Mouse (Mus musculus) layer of hippocampus, adult 11-12 months (tissue): ENCODE measurements around the gene Cdkal1.
A peak's percentile ranks its signal among the peaks of the same experiment; 100 is the strongest.

Experiments
- DNase-seq: peaks from one replicate; pipeline ENCODE4 v3.0.0; 2022; ENCODE audit warnings: low spot score

Cdkal1 gene

GRCm38 (mm10) chr13:29855281-29856031 is at the start of gene Cdkal1:
TSS of gene Cdkal1 (minus strand) at chr13:29855674.
- peak; percentile 83 for DNase-seq

DNA sequence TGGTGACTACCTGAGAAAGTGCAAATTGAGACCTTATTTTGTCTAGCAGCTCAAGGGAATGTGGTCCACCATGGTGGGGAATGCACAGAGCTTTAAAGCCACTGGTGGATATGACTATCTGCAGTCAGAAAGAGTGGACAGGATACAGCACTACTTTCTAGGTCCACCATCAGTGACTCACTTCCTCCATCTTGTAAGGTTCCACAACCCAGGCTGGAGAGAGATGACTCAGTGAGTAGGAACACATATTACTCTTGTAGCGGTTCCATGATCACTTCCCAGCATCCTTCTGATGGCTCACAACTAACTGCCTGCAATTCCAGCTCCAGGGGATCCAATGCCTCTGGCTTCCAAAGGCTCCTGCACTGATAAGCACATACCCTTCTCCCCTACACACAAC is 47.9 kb upstream of the Cdkal1 start:
- no peak for DNase-seq

DNA sequence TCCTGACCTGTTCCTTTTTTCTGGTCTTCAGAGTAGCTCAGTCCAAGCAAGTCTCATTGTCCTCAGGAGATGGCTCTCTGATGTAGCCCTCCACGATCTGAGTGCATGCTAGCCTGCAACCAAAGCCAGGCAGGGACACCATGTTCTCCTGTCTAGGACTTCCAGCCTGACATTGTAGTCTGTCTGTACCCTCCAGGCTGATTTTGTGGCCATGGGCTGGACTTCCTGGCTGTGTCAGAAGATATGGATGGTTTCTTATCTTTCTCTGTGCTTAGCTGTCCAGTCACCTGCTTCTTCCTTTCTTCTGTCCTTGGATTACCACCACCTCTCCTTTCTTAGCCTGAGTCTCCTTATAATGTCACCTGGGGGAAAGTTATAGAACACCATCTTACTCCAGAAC is 47.2 kb upstream of the Cdkal1 start:
- no peak for DNase-seq

DNA sequence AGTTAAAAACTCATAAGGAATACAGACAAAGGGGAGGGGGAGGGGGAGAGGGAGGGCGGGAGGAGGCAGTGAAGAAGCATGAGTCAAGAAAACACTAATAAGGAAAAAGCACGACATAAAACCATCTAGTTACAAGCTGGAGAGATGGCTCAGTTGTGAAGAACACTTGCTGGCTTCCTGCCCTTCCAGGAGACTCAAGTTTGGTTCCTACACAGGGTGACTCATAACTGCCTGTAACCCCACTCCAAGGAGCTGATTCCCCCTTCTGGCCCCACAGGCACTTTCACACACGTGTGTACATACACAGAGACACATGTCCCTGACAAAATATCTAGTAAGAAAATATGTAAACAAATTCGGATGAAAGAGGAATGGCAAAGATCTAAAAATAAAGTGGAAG is 46.2 kb upstream of the Cdkal1 start:
- DNase-seq: no peak

- no peak for DNase-seq
These were observed 11.3 kb upstream of the Cdkal1 start for GRCm38 (mm10) chr13:29866780-29867179.

DNA sequence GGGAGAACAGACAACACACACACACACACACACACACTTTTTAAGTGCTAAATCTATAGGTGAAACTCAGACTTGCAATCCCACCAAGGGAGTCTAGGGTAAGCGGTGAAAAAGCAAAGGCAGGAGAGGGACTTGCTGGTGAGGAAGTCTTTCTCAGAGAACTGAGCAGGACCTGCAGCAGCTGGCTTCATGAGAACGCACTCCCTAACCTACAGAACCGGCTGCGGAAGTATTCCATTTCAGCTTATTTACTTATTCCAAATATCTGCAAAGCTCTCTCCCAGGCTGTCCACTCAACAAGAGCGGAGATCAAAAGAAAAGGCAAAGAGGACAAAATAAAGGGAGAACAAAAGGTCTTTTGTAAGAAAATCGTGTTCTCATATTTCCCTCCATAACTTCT is 8.9 kb upstream of the Cdkal1 start:
- DNase-seq: no peak

DNA sequence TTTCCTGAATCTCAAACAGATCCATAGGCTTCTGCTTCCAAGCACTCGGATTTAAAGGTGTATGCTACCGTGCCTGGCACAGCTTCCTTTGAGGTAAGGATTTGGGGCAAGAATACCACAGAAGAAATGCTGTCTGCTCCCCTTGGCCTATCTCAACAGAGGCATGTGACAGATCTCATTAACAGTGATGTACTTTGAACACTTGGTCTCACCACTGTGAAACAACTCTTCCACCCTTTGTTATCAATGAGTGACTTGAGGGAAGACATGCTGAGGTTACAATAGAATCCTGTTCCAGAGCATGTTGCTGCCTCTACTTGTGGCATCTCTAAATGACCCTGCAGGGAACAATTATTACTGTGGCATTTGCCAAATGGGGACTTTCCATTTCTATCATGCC is 4.6 kb upstream of the Cdkal1 start:
- no peak for DNase-seq

DNA sequence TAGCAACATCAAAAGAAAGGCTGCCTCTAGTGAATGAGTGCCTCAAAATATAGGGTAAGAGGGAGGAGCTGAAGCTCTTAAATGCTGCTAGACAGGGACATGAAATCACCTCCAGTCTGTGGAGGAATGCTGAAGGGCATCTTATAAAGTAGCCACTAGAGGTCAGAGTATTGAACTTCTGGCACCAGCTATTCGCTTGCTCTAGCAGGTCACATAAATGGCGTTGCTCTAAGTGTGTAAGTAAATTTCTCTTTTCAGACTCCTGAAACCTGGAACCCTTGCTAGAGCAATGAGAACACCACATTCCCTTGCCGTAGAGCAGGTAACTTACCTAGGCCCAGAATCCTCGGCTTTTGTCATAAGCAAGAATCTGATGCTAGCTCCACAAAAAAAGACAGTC is 2.0 kb upstream of the Cdkal1 start:
- DNase-seq: peak; percentile 29

DNA sequence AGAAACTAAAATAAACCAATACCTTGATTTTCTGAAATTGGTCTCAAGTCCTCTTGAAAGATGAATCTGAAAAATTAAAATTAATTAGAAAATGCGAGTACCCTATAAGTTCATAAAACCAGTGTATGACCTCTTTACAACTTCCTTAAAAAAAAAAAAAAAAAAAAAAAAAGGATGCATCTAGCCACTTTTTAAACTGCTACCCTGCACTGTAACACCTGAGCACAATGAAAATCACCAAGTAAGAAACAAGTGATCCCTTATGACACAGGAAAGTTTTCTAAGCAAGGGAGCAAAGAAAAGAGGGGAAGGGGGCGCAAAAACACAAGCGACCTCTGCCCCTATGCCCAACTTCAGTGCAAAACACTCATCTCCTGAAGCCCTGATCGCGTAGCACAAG is 598 bp downstream of the Cdkal1 start:
- DNase-seq: no peak

DNA sequence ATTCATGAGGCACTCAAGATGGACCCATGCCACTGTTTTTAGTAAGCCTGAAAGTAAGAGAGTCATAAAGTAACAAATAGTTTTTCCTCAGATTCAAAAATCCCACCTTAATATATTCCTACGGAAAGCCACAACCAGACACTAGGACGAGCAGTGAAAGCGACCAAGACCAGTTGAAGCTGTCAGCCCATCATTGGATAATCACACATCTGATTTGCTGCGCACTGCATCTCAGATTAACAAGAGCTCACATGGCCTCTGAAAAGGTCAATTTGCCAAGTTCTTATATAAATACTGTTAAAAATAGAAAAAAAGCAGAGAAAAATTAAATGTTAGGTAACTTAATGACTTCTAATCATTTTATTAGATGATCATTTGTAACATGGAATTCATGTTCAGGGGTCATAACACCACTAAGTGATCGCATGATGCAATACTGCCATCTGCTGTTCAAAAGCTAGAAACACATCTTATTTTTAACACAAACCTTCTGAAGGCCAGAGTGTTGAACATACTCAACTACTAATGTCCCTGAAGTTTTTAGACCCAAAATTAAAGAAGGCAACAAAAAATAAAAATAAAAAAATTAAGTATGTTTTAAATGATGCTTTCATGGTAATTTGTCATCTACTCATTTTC is 16.9 kb downstream of the Cdkal1 start:
- no peak for DNase-seq

- peak; percentile 55 for DNase-seq
These were observed 20.3 kb downstream of the Cdkal1 start for GRCm38 (mm10) chr13:29835170-29835569.

GRCm38 (mm10) chr13:29833751-29834150 is 21.7 kb downstream of the Cdkal1 start:
- DNase-seq: no peak

- DNase-seq: no peak
These were observed 24.3 kb downstream of the Cdkal1 start for GRCm38 (mm10) chr13:29831126-29831525.

DNA sequence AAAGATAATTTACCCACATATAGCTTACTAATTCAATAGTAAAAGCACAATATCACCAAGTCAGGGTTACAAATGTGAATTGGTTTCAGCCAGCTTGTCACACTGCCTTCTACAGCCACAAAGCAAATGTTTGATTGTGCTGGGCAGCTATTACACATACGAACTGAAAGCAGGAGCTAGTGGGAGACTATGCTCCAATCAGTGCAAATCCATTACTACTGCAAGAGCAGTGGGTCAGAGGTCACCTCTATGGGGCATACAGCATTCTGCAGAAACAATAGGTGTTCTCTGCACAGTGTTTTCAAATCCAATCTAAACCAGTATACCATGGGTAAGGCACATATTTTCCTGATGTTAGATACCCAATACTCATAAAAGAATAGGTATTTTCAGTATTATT is 27.4 kb downstream of the Cdkal1 start:
- DNase-seq: no peak

GRCm38 (mm10) chr13:29826469-29826868 is 29.0 kb downstream of the Cdkal1 start:
- DNase-seq: no peak

GRCm38 (mm10) chr13:29826041-29826440 is 29.4 kb downstream of the Cdkal1 start:
- DNase-seq: no peak

GRCm38 (mm10) chr13:29824797-29825196 is 30.7 kb downstream of the Cdkal1 start:
- DNase-seq: no peak

- no peak for DNase-seq
These were observed 31.1 kb downstream of the Cdkal1 start for GRCm38 (mm10) chr13:29824326-29824725.

DNA sequence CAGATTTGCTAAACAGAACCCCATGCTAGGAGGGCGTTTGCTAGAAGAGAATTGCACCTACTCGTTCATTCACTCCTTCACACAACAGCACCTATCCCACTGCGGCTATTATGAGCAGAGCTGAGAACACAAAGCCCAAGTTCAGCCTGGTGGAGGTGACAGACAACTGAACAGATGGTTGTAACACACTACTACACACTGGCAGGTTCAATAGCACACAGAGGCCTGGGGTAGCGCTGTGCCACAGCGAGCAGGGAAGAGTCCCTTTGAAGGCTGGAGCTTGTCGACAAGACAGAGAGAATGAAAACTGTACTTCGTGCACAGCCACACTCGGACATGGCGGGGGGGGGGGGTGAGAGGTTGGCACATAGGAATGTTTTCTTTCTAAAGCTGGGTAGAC is 31.6 kb downstream of the Cdkal1 start:
- peak; percentile 55 for DNase-seq

DNA sequence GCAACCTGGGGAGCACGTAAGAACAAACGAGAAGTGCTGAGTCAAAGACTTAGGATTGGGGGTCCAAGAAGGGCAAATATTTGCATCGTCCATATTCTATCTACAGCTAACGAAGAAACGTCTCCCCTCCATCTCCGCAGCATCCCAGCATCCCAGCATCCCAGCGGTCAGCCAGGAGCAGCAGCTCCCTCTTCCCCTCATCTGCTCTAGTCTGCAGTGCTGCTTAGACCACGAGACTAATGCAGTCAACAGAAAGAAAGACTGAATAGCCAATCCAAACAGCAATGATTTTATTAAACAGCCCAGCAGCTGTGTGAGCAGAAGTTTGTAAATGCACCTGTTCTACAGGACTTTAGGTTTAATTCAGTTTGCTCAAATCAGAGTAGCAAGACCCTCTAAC is 32.0 kb downstream of the Cdkal1 start:
- no peak for DNase-seq

DNA sequence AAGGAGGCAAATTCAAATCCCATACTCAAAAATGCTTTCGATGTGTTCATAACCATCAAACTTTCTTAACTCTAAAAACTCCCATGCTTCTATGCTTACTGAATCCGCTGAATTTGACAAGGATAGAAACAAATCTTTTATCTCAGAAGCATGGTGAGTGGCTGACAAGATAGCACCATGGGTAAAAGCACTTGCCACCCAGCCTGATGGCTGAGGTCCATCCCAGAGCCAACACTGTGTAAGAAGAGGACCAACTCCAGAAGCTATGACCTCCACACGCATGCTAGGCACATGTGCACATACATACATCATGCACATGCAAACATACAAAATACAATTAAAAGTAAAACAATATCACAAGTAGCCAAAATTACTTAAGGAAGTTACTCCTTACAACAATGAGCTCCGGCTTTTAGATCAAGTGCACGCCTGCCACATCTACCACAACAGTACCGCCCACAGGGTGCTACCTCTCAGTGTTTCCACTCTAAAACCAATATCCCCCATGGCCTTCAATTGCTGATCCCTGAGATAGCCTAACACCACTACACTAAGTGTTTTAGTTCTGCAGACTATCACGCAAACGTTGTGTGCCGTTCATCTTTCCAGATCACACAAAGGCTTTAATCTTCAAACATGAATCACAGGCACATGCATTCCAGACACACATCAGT is 35.4 kb downstream of the Cdkal1 start:
- no peak for DNase-seq

DNA sequence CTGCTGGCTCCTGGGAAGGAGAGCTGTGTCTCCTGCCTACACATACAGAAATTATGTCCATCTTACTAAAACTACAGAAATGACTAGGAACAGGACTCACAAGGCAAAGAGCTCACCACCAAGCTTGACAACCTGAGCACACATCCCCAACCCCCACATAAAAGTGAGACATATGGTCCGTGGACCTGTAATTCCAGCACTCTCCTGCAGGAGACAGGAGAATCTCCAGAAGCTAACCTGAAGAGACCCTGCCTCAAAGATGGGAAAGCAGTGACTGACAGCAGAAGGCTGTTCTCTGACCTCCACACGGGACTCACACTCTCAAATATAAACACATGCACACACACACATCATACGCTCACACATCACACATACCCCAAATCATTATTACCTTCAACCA is 36.3 kb downstream of the Cdkal1 start:
- no peak for DNase-seq

- DNase-seq: no peak
These were observed 37.2 kb downstream of the Cdkal1 start for GRCm38 (mm10) chr13:29818314-29818713.
